Mouse (Mus musculus): Measurements from ENCODE around the gene Atg2a. TPM values are rescaled to one million over a fixed set of nuclear protein-coding genes. Genes with fewer than 3 reads are reported as not detected.

The Atg2a gene
- 8.9 and 9.7 TPM in 2 replicates for polyA plus RNA-seq (2015; fragmentation: Nextera tagmentation; extraction: Ambion mirVana)

- Histone ChIP-seq H3K9ac (peak within 1 kb of the TSS; percentile 95), H3K4me3 (peak within 1 kb of the TSS; percentile 87), H3K36me3 (ENCODE audit: poor library complexity, severe bottlenecking) (peaks cover 30% of the 10 kb centered on the region), H3K27me3 (no peaks in the 10 kb centered on the region), H3K9me3 (replicated peaks) (no peaks in the 10 kb centered on the region), H3K27ac (peak within 1 kb of the TSS; percentile 31), H3K4me1 (peaks cover 10% of the 10 kb centered on the region), H3K4me2 (peak within 1 kb of the TSS; percentile 94)
- under 1% methylated on average over 55 of the region's 55 CpGs for WGBS
- ATAC-seq: peak; percentile 94
These were observed at the start of gene Atg2a for GRCm38 (mm10) chr19:6241274-6242107. Gene Atg2a (plus strand): TSS chr19:6241668.

- Histone ChIP-seq H3K27me3 (no peaks in the 10 kb centered on the region), H3K4me1 (no peaks in the 10 kb centered on the region), H3K9me3 (replicated peaks) (no peaks in the 10 kb centered on the region), H3K4me3 (no peak overlapping the region), H3K9ac (no peak overlapping the region), H3K36me3 (ENCODE audit: poor library complexity, severe bottlenecking) (no peaks in the 10 kb centered on the region), H3K4me2 (no peak overlapping the region), H3K27ac (no peak overlapping the region)
- 79% methylated on average over 2 of the region's 2 CpGs for WGBS
- ATAC-seq: no peak
These were observed 37.2 kb upstream of the Atg2a start for GRCm38 (mm10) chr19:6204265-6204664.

DNA sequence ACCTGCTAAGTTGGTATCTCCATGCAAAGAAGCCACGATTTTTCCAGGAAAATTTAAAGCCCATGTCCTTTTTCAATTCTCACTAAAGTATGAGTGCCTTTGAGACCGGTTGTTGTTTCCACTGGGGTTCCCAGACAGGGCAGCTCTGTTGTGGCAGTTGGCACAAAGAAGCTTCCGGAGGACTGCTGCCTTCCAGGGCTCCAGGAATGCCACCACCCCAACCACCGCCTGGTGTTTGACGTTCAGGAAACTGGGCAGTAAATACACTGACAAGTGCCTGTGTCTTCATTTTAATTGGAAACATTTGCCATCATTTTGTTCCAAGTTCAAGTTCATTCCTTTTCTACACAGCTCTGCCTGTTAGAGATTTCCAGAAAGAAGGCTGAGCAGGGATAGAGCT lies 34.8 kb upstream of the Atg2a start:
- no peak for ATAC-seq
- Histone ChIP-seq H3K27ac (no peak overlapping the region), H3K27me3 (no peaks in the 10 kb centered on the region), H3K4me3 (no peak overlapping the region), H3K9me3 (replicated peaks) (no peaks in the 10 kb centered on the region), H3K36me3 (ENCODE audit: poor library complexity, severe bottlenecking) (no peaks in the 10 kb centered on the region), H3K4me2 (no peak overlapping the region), H3K9ac (no peak overlapping the region), H3K4me1 (no peaks in the 10 kb centered on the region)
- WGBS: 72% methylated on average over 5 of the region's 5 CpGs

- WGBS: 86% methylated on average over 6 of the region's 6 CpGs
- ATAC-seq: no peak
- H3K4me1 ChIP-seq: no peaks in the 10 kb centered on the region
These were observed 25.3 kb upstream of the Atg2a start for GRCm38 (mm10) chr19:6216046-6216705.

DNA sequence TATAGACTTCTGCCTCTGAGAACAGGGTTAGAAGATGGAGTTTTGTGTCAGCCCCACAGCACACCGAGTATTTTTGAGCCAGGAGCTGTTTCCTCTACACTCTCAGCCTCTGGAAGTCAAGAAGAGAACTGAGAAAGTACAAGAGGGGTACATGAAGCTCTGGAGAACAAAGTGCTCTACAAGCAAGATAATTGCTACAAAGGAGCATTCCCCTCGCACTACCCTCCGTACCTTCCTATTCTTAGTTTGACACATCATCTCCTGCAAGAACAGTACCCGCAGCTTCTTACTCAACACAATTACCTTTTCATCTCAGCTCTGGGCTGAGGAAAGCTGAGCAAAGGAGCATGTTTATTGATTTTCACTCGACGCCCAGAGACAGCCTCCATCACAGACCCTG lies 22.9 kb upstream of the Atg2a start:
- Histone ChIP-seq H3K27me3 (no peaks in the 10 kb centered on the region), H3K9me3 (replicated peaks) (no peaks in the 10 kb centered on the region), H3K36me3 (ENCODE audit: poor library complexity, severe bottlenecking) (no peaks in the 10 kb centered on the region), H3K9ac (no peak overlapping the region), H3K4me3 (no peak overlapping the region), H3K4me1 (no peaks in the 10 kb centered on the region), H3K4me2 (no peak overlapping the region), H3K27ac (no peak overlapping the region)
- WGBS: 69% methylated on average over 6 of the region's 6 CpGs
- ATAC-seq: no peak

More at GRCm38 (mm10) chr19:6216046-6216705, 25.3 kb upstream of the Atg2a start:
- Histone ChIP-seq H3K9ac (no peak overlapping the region), H3K36me3 (ENCODE audit: poor library complexity, severe bottlenecking) (no peaks in the 10 kb centered on the region), H3K9me3 (replicated peaks) (no peaks in the 10 kb centered on the region), H3K27me3 (no peaks in the 10 kb centered on the region), H3K27ac (no peak overlapping the region), H3K4me2 (no peak overlapping the region), H3K4me3 (no peak overlapping the region)

DNA sequence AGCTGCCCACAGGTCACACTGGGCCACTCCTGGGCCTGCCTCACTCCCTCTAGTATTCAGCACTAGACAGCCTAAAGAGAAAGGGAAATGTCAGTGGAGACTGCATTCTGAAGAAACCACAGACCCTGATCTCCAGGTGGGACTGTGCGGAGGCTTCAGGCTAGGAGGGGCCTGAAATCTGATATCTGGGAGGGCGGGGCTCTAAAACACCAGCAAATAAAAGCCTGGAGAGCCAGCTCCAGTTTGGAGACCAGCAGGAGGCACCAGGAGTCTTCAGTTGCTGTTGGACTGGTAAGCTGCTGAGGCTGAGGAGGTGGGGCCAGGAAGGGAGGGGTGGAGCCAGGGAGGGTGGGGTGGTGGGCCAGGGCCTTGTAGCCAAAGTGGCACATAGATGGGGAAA lies 15.3 kb upstream of the Atg2a start, which contains the start of gene Gpha2:
Gene Gpha2 (plus strand): TSS at position 246 of the 400 bp plus-strand sequence.
- Histone ChIP-seq H3K4me1 (no peaks in the 10 kb centered on the region), H3K9me3 (replicated peaks) (no peaks in the 10 kb centered on the region), H3K9ac (no peak within 1 kb of the TSS), H3K4me2 (no peak within 1 kb of the TSS), H3K36me3 (ENCODE audit: poor library complexity, severe bottlenecking) (peaks cover 45% of the 10 kb centered on the region), H3K27ac (no peak within 1 kb of the TSS), H3K27me3 (no peaks in the 10 kb centered on the region), H3K4me3 (no peak within 1 kb of the TSS)
- no peak for ATAC-seq
- 7% methylated on average over 2 of the region's 2 CpGs for WGBS

GRCm38 (mm10) chr19:6226763-6227162 lies 14.7 kb upstream of the Atg2a start:
- H3K27ac ChIP-seq: no peak overlapping the region
- no peak overlapping the region for H3K4me2 ChIP-seq
- ATAC-seq: no peak
- H3K4me3 ChIP-seq: no peak overlapping the region
- WGBS: 92% methylated on average over 14 of the region's 14 CpGs
- no peaks in the 10 kb centered on the region for H3K27me3 ChIP-seq
- no peaks in the 10 kb centered on the region for H3K4me1 ChIP-seq
- peaks cover 52% of the 10 kb centered on the region for H3K36me3 ChIP-seq (ENCODE audit: poor library complexity, severe bottlenecking)
- no peak overlapping the region for H3K9ac ChIP-seq
- H3K9me3 ChIP-seq (replicated peaks): no peaks in the 10 kb centered on the region

DNA sequence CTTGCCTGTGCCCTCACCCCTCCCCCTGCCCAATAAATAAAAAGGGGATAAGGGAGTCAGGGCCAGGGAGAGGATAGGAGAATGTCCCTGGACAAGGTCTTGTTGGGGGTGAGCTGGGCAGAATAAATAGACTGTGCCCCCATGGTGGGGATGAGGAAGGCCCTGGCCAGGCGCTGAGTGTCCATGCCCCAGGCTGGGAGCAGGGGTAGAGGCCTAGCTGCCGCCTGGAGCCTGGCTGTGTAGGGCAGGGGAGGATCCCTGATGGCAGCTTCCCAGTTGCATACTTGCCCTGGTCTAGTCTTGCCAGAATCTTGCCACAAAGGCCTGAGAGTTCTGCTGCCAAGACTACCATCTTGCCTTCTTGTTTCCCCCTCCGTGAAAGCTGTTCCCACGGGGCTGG lies 13.6 kb upstream of the Atg2a start:
- H3K9ac ChIP-seq: no peak overlapping the region
- peaks cover 63% of the 10 kb centered on the region for H3K36me3 ChIP-seq (ENCODE audit: poor library complexity, severe bottlenecking)
- H3K4me2 ChIP-seq: no peak overlapping the region
- H3K4me1 ChIP-seq: no peaks in the 10 kb centered on the region
- no peak overlapping the region for H3K27ac ChIP-seq
- no peak for ATAC-seq
- H3K9me3 ChIP-seq (replicated peaks): no peaks in the 10 kb centered on the region
- no peaks in the 10 kb centered on the region for H3K27me3 ChIP-seq
- WGBS: 79% methylated on average over 4 of the region's 4 CpGs
- H3K4me3 ChIP-seq: no peak overlapping the region

DNA sequence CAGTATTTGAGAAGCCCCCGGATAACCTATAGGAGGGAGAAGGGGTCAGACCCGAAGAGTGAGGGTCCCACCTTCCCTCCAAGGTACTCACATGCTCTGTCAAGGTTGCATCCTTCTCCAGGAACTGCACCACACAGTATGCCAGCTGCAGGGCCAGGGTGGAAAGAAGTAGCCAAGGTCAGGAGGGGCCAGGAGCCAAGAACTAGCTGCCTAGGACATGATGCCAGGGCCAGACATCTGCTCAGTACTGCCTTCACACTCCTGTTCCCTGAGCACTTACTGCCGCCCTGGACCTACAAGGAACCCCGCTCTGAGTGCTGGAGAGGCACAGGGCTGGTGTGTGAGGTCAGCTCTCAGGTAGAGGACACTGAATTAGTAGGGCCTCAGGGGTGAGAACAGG lies 11.1 kb upstream of the Atg2a start:
- H3K4me2 ChIP-seq: no peak overlapping the region
- no peaks in the 10 kb centered on the region for H3K9me3 ChIP-seq (replicated peaks)
- no peaks in the 10 kb centered on the region for H3K27me3 ChIP-seq
- H3K9ac ChIP-seq: no peak overlapping the region
- H3K27ac ChIP-seq: no peak overlapping the region
- peaks cover 11% of the 10 kb centered on the region for H3K4me1 ChIP-seq
- ATAC-seq: no peak
- WGBS: 87% methylated on average over 4 of the region's 4 CpGs
- peaks cover 72% of the 10 kb centered on the region for H3K36me3 ChIP-seq (ENCODE audit: poor library complexity, severe bottlenecking)
- no peak overlapping the region for H3K4me3 ChIP-seq

- Histone ChIP-seq H3K9me3 (replicated peaks) (no peaks in the 10 kb centered on the region), H3K27me3 (no peaks in the 10 kb centered on the region), H3K4me2 (no peak overlapping the region), H3K4me1 (peaks cover 11% of the 10 kb centered on the region), H3K36me3 (ENCODE audit: poor library complexity, severe bottlenecking) (peaks cover 72% of the 10 kb centered on the region), H3K9ac (no peak overlapping the region), H3K27ac (no peak overlapping the region), H3K4me3 (no peak overlapping the region)
- no peak for ATAC-seq
- 85% methylated on average over 2 of the region's 2 CpGs for WGBS
These were observed 10.4 kb upstream of the Atg2a start for GRCm38 (mm10) chr19:6231036-6231435.

GRCm38 (mm10) chr19:6233647-6234046 lies 7.8 kb upstream of the Atg2a start:
- Histone ChIP-seq H3K27ac (no peak overlapping the region), H3K4me1 (peaks cover 11% of the 10 kb centered on the region), H3K9ac (peak overlapping the region; percentile 87; the same call in 1 of the 2 replicates), H3K4me3 (no peak overlapping the region), H3K4me2 (no peak overlapping the region), H3K27me3 (no peaks in the 10 kb centered on the region), H3K36me3 (ENCODE audit: poor library complexity, severe bottlenecking) (peaks cover 52% of the 10 kb centered on the region), H3K9me3 (replicated peaks) (no peaks in the 10 kb centered on the region)
- WGBS: 88% methylated on average over 16 of the region's 16 CpGs
- ATAC-seq: no peak

GRCm38 (mm10) chr19:6234337-6235083 lies 7.0 kb upstream of the Atg2a start:
- Histone ChIP-seq H3K4me2 (peak overlapping the region; percentile 75), H3K27ac (no peak overlapping the region; the same call in 1 of the 2 replicates), H3K4me3 (peak overlapping the region; percentile 80), H3K9me3 (replicated peaks) (no peaks in the 10 kb centered on the region), H3K27me3 (no peaks in the 10 kb centered on the region), H3K9ac (peak overlapping the region; percentile 87), H3K4me1 (peaks cover 11% of the 10 kb centered on the region), H3K36me3 (ENCODE audit: poor library complexity, severe bottlenecking) (peaks cover 43% of the 10 kb centered on the region)
- WGBS: 66% methylated on average over 11 of the region's 11 CpGs
- ATAC-seq: no peak
